Mouse (Mus musculus): ENCODE results near the gene Spaca3.

DNA sequence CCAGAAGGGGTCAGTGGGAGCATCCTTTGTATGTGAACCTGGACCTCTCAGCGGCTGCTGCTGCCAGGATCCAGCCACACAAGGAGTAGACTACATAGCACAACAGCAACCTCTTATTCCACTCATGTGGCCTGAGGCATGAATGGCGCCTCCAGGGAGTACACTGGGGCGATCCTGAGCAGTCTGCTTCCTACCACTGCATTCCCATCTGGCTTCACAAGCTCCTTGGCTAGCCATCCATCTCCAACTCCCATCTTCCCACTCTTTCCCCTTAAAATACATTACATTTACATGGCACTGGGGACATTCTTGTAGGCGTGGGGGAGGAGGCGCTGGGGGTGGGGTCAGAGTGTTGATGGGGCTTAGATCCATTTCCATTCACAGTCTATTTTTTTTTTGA is 54.6 kb downstream of the Spaca3 start:
- TF ChIP-seq POLR2A (IDR thresholded peaks at IDR 0.05; ENCODE audit: extremely low read depth, insufficient read depth, low read length) (no peak), CTCF (IDR thresholded peaks at IDR 0.05; ENCODE audit: low read depth, low read length) (no peak)

All from liver, adult 2 months (tissue).